Mouse (Mus musculus): ENCODE data around the gene Ankrd45. TPM values are rescaled to one million over a fixed set of nuclear protein-coding genes. Genes with fewer than 3 reads are reported as not detected.
"Not testable (repeated sequence)": the region's sequence is repeated elsewhere in the genome, so short reads cannot be mapped to it uniquely, and the experiment has no call there.

Gene Ankrd45
- total and polyA plus RNA-seq, 3 experiments = 0.23 TPM; not detected in 2

DNA sequence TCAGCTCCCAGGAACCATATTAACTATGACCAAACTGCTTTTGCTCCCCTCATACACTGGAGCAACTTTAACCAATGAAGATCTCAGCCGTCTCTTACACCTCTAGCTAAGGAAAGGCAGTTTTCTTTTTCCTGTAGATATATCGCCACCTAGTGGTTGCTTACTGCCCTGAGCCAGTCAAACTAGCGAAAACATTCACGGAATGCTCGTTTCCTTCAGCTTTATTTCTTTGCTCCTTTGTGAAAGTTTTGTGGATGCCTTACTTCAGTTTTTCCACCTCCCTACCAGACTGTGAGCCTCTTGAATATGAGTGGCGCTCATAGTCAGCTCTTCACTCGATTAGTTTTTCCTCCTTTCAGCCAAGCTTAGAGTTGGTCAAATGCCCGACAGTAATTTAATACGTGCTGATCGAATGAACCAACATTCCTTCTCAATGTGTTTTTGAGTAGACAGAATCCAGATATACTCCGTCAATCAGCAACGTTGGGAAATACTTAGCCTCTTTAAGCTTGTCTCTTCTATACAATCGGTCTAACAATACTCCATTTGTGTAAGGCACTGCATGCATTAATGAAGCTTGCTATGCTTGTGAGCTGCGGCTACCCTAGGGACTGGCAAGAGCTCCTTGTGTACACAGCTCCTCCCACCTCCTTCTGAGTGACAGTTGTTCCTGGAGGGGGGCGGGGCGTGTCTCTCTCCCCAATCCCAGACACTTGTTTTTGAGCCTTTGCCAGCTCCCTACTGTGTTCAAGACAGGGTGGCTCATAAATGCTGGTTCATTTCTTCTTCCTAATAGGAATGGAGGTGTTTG is 53.3 kb downstream of the Ankrd45 start:
- Histone ChIP-seq H3K79me2 (replicated peaks; ENCODE audit: control insufficient read depth, extremely low read depth, insufficient read depth, poor library complexity, severe bottlenecking) (no peaks in the 10 kb centered on the region), H3K4me3 (replicated peaks in 1 of 3; ENCODE audit: low read depth in 2 of 3, low read length in 2 of 3, poor library complexity in 1 of 3) (peak overlapping the region; percentile 48 to 60 (median 58)), H3K4me2 (ENCODE audit: insufficient read depth, low read depth, poor library complexity, severe bottlenecking) (peak overlapping the region; percentile 82), H3K27me3 (replicated peaks) (no peaks in the 10 kb centered on the region), H3K27ac (ENCODE audit: insufficient read depth, low read depth) (no peak overlapping the region), H3K4me1 (ENCODE audit: control insufficient read depth in 1 of 2, insufficient read depth in 2 of 2) (peaks cover 7 to 17% of the 10 kb centered on the region in 2 experiments; a peak in 2 of 4 replicates), H3K9me3 (replicated peaks; ENCODE audit: low read length) (peaks cover 2% of the 10 kb centered on the region), H3K9ac (ENCODE audit: insufficient read depth, low read depth) (peak overlapping the region; percentile 50), H3K36me3 (replicated peaks in 1 of 2; ENCODE audit: control insufficient read depth in 1 of 2, insufficient read depth in 1 of 2, low read length in 1 of 2) (no peaks in the 10 kb centered on the region)
- TF ChIP-seq NRF1 (IDR thresholded peaks at IDR 0.05; ENCODE audit: low read depth, low read length) (no peak), POLR2A (IDR thresholded peaks at IDR 0.05; ENCODE audit: low read depth, low read length) (no peak), CTCF (conservative IDR thresholded peaks at IDR 0.05 in 1 of 2, IDR thresholded peaks at IDR 0.05 in 1 of 2; ENCODE audit: low read depth in 2 of 2, low read length in 2 of 2) (peak; percentile 89 to 92), ELF1 (IDR thresholded peaks at IDR 0.05; ENCODE audit: low read depth, low read length) (no peak), MAFK (IDR thresholded peaks at IDR 0.05; ENCODE audit: insufficient replicate concordance, low read length) (no peak), ETS1 (conservative IDR thresholded peaks at IDR 0.05; ENCODE audit: low read depth, low read length) (no peak), MAX (IDR thresholded peaks at IDR 0.05; ENCODE audit: low read length) (no peak), KAT2A (IDR thresholded peaks at IDR 0.05; ENCODE audit: insufficient replicate concordance, low read length) (no peak), USF2 (conservative IDR thresholded peaks at IDR 0.05; ENCODE audit: low read depth, low read length) (no peak), SIN3A (IDR thresholded peaks at IDR 0.05; ENCODE audit: low read length) (peak; percentile 70; the same call in 1 of the 2 replicates), USF1 (IDR thresholded peaks at IDR 0.05; ENCODE audit: low read depth, low read length) (no peak), JUND (conservative IDR thresholded peaks at IDR 0.05; ENCODE audit: low read depth, low read length) (peak; percentile 45; the same call in 1 of the 2 replicates), ZMIZ1 (IDR thresholded peaks at IDR 0.05; ENCODE audit: low read depth, low read length) (no peak), IRF4 (IDR thresholded peaks at IDR 0.05; ENCODE audit: low read depth, low read length) (0 out of 2 replicates have a peak, but pooled peaks have one; percentile 7), NELFE (IDR thresholded peaks at IDR 0.05; ENCODE audit: low read depth, low read length) (no peak), ZC3H11A (IDR thresholded peaks at IDR 0.05; ENCODE audit: low read depth, low read length) (no peak), RAD21 (IDR thresholded peaks at IDR 0.05; ENCODE audit: low read depth, low read length) (peak; percentile 94), MYC (IDR thresholded peaks at IDR 0.05; ENCODE audit: low read depth, low read length) (no peak), SMC3 (IDR thresholded peaks at IDR 0.05; ENCODE audit: low read depth, low read length) (peak; percentile 64), POLR2AphosphoS2 (IDR thresholded peaks at IDR 0.05; ENCODE audit: low read depth, low read length) (no peak), MAZ (IDR thresholded peaks at IDR 0.05; ENCODE audit: low read depth, low read length) (no peak), PAX5 (IDR thresholded peaks at IDR 0.05; ENCODE audit: low read length) (no peak), MEF2A (IDR thresholded peaks at IDR 0.05; ENCODE audit: borderline replicate concordance, low read depth, low read length) (no peak), MXI1 (IDR thresholded peaks at IDR 0.05; ENCODE audit: low read depth, low read length) (peak; percentile 41; the same call in 1 of the 2 replicates), TCF12 (IDR thresholded peaks at IDR 0.05; ENCODE audit: low read depth, low read length) (no peak), E2F4 (IDR thresholded peaks at IDR 0.05; ENCODE audit: insufficient replicate concordance, low read depth, low read length) (no peak), CHD2 (IDR thresholded peaks at IDR 0.05; ENCODE audit: low read length) (no peak), BHLHE40 (IDR thresholded peaks at IDR 0.05; ENCODE audit: low read depth, low read length) (no peak), CHD1 (IDR thresholded peaks at IDR 0.05; ENCODE audit: low read depth, low read length) (no peak), GABPA (IDR thresholded peaks at IDR 0.05; ENCODE audit: insufficient replicate concordance, low read depth, low read length) (no peak), RCOR1 (conservative IDR thresholded peaks at IDR 0.05; ENCODE audit: low read depth, low read length) (no peak)
- dilution Hi-C loops (cut with MboI; ENCODE audit: extremely low pct_ligation_motif_present, extremely low pct_unique_long_range_greater_than_20kb, low sequenced_read_pairs) = no loop called here
- in situ Hi-C loops (cut with MboI; ENCODE audit: low pct_ligation_motif_present, low pct_unique_long_range_greater_than_20kb, low sequenced_read_pairs) = loop anchor here (25.0 kb wide), 2 partner anchors 258 to 333 kb away; no protein-coding TSS in a partner anchor
- DNase-seq (ENCODE audit: extremely low read depth) = peak; percentile 75

DNA sequence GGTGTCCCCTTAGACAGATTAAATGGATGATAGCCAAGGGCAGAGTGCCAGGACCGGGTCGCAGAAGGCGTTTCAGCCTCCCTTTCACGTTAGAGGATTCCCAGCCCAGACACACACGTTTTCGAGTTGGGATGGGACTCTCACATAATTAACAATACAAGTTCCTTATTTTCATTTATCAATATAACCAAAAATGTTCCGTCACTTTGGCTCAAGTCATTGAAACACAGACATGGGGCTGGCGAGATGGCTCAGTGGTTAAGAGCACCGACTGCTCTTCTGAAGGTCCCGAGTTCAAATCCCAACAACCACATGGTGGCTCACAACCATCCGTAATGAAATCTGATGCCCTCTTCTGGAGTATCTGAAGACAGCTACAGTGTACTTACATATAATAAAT is 53.9 kb downstream of the Ankrd45 start:
- peak overlapping the region in 1 of 3 experiments; percentile 48 for H3K4me3 ChIP-seq (replicated peaks in 1 of 3; ENCODE audit: low read depth in 2 of 3, low read length in 2 of 3, poor library complexity in 1 of 3)
- H3K4me1 ChIP-seq (ENCODE audit: control insufficient read depth in 1 of 2, insufficient read depth in 2 of 2) = peaks cover 7 to 17% of the 10 kb centered on the region in 2 experiments; a peak in 2 of 4 replicates
- dilution Hi-C loops (cut with MboI; ENCODE audit: extremely low pct_ligation_motif_present, extremely low pct_unique_long_range_greater_than_20kb, low sequenced_read_pairs); DNase-seq (ENCODE audit: extremely low read depth); H3K79me2 ChIP-seq (replicated peaks; ENCODE audit: control insufficient read depth, extremely low read depth, insufficient read depth, poor library complexity, severe bottlenecking); H3K9ac ChIP-seq (ENCODE audit: insufficient read depth, low read depth); H3K27me3 ChIP-seq (replicated peaks); H3K27ac ChIP-seq (ENCODE audit: insufficient read depth, low read depth); H3K9me3 ChIP-seq (replicated peaks; ENCODE audit: low read length); H3K36me3 ChIP-seq (replicated peaks in 1 of 2; ENCODE audit: control insufficient read depth in 1 of 2, insufficient read depth in 1 of 2, low read length in 1 of 2): not testable (repeated sequence)
- in situ Hi-C loops (cut with MboI; ENCODE audit: low pct_ligation_motif_present, low pct_unique_long_range_greater_than_20kb, low sequenced_read_pairs) = loop anchor here (25.0 kb wide), 2 partner anchors 259 to 334 kb away; no protein-coding TSS in a partner anchor
- H3K4me2 ChIP-seq (ENCODE audit: insufficient read depth, low read depth, poor library complexity, severe bottlenecking) = peak overlapping the region; percentile 82; the same call in 1 of the 2 replicates

Measured in CH12.LX (cell line).